Mouse (Mus musculus) thymus, postnatal 25 days (tissue): ENCODE data around the gene Ctnnd2.

Experiments used
- DNase-seq: peaks from one replicate; pipeline ENCODE4 v3.0.0; 2022

Gene Ctnnd2

DNA sequence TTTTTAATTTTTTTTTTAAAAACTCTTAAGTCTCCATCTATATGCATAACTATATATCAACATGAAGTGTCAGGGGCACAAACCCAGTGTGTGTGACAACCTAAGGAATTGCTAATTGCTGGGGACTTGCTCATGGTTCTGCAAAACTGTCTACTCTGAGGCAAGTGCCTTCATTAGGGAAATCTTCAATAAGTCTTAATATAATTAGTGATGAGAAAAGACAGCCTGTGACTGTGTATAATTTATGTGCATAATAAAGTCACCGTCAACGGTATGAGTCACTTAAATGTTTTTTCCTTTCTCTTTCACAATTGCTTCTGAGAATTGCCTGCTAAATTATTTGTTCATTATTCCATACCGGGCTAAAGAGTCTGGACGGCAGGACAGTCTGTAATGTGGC, 228.7 kb downstream of the Ctnnd2 start:
- DNase-seq, result no peak

DNA sequence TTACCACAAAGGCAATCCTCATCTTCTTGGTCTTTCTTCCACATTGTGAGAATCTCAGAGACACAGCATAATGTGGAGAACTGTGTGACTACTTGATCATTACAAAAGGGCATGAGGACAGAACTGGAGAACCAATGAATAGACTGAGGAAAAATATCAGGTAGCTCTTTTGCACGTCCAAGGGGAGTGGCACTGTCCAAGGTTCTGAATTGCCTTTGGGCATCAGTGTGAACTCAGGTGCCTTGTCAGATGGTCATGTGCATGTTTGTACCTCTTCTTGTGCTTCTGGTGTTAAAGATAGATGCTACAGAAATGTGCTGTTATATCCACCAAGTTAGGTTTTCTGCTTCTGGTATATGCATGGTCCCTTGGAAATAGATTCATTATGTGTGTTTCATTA, 233.9 kb downstream of the Ctnnd2 start:
- no peak for DNase-seq

DNA sequence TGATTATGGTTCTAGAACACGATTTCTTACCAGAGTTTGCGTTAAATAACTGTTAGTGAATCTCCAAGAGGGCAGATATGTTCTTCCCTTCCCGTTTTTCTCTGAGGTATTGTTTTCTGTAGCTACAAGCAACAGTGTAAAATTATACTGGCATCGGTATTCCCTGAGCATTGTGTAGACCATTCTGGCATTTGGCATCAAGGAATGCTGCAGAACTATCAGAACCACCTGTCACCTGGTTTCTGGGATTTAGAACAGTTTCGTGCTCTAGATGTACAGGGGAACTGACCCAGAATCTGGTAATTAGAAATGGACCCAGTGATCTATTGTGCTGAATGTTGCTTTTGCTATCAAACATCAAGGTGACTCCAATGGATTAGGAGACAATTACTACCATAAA, 250.8 kb downstream of the Ctnnd2 start:
- no peak for DNase-seq

DNA sequence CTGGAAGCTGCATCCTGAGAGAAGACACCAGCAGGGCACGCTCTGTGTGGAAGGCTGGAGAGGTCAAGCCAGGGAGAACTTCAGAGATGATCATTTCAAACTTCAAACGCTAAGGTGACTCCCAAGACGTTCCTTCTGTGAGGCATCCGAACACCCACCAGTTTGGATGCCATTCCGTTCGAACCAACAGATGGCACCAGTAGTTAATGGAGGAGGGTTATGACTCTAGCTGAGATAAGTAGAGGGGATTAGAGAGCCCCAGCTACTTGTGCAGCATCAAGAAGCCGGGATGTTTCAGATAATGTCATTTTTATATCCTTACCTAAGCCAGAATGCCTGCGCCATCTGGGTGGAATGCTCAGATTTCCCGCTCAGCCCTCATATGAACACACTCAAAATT, 251.9 kb downstream of the Ctnnd2 start:
- no peak for DNase-seq

DNA sequence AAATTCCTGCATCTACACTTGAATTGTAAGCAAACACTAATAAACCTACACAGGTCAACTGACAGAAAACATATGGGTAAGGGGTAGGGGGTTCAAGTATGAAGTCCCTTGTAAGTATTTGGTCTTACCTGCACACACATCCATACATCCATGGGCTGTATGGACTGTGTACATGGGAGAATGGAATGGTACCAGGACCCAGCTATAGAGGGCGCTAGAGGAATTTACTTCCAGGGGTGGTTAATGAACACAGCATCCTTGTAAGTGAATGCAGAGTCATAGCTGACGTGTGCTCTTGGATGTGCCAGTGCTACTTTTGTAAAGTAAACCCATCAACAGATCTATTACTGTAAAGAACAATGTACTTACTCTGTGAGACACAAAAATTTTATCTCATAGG, 254.9 kb downstream of the Ctnnd2 start:
- DNase-seq, result peak; percentile 6

DNA sequence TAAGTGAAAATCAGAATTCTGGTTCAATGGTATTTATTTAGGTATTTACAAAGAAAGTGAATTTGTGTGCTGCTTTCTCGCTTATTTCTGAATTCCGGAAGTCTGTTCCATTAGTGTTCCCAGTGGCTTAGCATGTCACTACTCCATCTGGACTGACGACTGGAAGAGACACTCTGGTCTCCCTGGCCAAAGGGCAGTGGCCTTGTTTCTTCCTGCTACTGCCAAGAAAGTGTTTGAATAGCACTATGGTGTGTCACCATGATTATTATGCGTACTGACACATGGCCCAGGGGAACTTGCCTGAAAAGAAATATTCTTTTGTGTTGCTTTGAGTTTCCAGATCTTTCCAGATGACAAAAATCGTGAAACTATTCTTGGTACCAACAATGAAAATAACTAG, 266.7 kb downstream of the Ctnnd2 start:
- no peak for DNase-seq

DNA sequence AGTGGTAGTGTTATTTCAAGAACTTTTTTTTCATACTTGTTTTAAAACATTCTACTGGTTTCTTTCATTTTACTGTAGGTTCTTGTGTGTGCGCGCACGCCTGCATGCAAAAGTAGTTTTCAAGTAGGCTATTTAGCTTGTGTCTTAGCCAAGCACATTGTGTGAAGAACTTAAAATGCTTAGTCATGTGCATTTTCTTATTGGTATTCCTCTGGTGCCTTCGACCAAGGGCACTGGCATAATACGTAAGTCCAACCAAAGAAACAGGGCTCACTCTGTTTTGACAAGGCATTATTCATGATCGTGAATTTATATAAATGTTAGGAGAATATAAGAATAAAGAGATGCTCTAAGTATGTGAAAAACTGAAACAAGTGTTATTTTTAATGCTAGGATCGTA, 278.4 kb downstream of the Ctnnd2 start:
- no peak for DNase-seq

DNA sequence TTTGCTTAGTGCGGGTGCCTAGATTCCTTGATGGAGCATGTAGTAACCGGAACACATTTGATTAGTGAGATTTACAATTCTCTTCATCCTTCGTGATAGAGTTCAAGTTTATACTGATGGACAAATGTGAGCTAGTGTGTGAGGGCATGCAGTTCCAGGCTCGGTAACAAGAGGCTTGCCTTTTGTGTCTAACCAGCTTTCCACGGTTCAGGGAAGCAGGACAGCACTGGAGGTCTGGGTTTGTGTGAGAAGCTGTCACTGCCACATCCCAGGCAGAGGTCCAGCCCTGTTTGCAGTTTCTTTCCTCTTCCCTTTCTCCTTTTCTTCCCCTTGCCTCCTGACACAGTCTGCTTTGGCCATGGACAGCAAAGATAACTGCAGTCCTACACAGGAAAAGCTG, 279.5 kb downstream of the Ctnnd2 start:
- no peak for DNase-seq

DNA sequence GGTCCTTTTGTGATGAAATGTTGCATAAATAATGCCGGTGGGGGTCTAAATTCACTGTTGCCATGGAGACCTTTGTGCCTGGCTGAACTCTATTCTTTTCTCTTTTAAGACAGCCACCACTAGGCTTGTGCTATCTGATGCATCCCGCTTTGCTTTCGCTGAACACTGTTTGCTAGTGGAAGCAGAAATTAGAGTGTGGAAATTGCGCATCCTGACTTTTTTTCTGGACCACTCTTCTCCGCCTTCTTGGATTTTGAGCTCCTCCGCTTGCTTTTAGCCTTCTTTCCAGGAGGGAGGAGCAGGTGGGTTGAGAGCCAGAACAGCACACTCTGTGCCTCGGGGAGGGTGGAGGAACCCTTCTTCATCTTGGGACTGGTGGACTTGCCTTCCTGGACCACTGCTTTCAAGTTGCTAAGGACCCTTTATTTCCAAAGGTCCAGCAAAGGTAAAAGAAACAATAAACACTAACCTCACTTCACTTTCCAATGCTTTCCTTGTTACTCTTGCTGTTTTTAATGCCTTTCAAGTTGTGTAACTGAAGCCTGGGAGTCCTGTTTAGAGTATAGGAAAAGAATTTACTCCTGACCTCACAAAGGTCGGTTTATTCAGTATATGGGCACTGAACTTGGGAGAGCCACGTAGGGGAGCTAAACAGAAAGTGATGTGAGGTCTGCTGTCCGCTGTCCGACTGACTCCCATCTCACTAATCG, 285.3 kb downstream of the Ctnnd2 start:
- no peak for DNase-seq

DNA sequence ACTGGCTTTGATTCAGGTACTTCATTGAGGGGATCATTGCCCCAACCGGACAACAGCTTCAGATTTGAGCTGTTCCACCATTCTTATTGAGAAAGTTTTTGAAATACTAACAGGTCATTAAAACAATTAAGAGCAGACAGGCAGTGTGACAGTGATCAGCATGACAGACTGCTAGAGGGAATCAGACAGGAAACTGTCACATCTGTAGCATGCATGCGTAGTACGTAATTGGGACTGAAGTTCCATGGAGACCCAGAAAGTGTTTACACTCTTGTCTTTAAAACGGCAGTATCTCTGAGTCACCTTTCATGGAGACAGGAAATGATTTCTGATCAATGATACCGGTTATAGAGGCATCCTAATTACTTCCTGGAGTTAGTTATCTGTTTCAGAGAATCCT, 286.3 kb downstream of the Ctnnd2 start:
- DNase-seq, result no peak

DNA sequence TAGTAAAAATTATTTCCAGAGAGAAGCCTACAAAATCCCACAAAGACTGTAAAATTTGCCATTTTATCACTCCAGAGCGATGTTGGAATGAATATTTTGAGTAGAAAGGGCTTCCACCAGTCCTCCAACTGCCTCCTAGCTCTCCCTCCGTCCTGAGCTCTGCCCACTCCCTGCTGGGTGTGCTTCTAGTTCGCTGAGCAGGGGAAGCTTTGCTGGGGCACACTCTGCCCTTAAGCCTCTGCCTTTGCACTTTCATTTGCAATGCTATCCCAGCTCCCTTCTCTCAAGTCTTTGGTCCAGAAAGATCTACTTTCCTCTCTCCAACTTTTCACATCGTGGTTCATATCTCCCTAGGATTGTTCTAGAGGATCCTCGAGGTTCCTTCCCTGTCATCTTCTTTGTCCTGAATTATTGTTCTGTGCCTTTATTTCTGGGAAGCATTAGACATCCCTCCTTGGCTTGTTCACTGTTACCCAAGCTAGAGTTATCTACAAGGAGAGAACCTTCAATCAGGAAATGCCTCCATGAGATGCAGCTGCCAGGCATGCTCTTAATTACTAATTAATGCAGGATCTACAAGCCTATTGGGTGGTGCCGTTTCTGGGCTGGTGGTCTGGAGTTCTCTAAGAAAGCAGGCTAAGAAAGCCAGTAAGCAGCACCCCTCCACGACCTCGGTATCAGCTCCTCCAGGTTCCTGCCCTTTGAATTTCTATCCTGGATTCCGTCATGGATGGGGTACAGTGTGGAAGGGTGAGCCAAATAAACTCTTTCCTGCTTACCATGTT, 288.1 kb downstream of the Ctnnd2 start:
- DNase-seq, result no peak

DNA sequence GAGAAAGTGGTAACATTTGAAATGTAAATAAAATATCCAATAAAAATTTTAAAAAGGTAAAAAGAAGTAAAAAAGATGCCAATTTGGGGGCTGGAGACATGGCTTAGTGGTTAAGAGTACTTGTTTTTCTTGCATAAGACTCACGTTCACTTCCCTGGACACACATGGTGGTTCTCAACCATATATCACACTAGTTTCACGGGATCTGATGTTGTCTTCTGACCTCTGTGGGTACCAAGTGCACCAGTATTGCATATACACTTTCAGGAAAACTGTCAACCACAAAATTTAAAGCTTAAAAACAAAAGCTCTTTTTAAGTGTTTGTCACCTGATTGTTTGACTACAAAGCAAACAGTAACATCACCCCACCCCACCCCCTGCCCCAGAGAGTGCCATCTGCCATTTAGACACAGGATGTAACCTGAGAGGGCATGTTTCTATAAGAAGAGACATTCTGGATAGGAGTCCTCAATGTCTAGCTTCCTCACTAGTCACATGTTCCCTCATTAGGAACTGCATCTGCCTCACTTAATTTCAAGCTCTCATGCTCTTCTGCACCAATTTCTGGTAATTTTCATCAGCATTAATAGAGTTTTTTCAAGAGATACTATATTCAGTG, 290.5 kb downstream of the Ctnnd2 start:
- DNase-seq, result no peak

DNA sequence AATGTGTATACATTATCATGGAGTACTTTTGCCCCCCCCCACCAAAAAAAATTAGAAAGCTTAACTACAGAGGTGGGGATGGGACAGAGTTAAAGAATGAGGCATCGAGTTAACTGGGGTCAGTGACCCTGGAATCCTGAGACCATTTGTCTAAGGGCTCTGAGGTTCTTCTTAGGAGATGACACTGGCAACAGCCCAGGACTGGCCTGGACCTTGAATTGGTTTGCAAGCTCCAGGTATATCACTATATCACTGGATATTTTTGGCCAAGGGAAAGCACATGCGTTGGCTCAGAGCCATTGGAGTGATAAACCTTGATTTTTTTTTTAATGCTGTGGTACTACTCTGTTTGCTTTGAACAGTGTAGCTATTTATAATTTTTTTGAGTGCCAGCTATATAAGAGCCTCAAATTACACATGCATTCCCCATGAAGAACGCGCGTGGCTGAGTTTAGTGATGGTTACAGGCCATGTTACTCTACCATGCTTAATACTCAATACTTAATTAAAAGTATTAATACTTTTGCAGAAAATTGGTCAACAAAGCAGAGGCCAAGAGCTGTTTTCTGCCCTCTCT, 291.2 kb downstream of the Ctnnd2 start:
- DNase-seq, result no peak

DNA sequence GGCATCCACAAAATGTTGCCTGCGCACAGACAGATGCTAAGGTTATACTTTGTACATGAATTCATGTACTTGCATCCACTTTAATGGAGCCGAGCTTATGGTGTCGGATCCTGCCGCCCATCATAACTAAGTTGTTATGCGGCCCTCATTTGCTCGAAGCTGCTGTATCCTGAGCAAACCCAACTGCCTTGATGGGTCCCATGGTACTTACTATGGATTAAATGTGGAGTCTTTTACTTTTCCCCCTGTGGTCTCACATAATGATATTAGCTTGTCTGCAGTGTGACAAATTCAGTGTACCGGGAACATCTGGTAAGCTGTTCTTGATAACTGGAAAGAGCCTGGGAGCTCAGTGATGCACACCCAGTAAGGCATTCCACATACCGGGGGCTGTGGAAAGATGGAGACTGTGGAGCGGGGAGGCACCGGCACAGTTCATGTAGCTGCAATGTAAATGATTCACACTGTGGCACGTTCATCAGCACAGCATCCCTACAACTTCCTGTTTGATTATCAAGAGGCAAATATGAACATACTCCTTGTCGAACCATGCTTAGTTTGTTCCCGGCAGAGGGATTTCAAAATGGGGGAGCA, 294.7 kb downstream of the Ctnnd2 start:
- DNase-seq, result no peak

DNA sequence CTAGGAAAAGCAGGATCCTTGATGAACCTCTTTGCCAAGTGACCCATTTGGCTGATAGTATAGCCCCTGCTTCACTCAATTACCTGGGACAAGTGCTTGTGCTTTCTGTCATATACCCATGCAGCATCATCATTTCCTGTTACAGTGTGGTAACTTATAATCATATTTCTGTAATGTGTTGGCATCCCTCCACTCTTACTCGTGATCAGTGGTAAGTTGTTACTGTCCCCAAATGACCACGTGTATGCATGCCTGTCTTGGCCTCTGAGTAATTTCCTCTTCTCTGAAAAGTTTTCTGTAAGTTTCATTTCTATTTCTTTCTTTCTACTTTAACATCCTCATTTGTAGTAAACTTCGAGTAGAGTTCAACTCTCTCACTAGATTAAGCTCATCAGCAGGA, 296.4 kb downstream of the Ctnnd2 start:
- no peak for DNase-seq

DNA sequence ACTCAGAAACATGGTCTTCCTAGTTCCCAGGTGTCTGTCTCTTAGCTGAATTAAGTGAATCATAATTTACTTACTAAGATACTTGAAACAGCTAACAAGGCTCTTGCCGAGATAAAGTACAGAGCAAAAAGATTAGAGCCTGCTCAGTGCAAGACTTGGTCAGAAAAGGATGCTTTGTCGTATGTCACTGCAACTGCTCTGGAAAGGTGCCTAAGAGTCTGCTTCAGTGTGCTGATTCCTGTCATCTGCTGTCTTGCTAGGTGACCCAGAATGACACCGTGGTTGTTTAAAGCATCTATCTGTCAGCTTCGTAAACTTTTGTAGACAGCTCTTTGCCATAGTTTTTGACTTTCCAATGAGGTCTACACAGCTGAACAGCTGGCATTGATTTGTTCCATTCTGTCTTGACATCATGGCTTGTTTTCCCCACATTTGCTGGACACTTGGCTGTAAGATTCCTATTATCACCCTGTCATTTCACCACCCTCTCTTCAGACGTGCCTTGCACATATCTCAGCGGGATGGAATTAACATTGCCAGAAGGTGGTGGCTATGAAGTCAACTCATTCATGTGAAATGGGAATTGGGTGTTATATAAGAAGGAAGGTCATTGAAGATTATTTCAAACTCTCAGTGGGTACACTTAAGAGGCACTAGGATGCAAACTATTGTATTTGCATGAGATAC, 299.0 kb downstream of the Ctnnd2 start:
- no peak for DNase-seq

DNA sequence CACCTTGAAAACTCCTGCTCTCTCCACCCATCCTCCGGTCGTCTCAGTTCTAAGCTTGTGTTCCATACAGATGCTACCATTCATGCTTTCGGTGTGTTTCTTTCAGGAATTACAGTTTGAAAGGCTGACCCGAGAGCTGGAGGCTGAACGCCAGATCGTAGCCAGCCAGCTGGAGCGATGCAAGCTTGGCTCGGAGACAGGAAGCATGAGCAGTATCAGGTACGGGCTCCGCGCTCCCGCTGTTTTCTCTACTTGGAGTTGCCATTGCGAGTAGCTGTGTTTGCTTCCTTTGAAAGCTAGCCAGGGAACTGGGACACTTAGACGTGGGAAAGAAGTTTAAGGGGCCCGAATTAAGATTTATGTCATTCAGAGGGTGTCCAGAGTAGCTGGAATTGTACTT, 308.3 kb downstream of the Ctnnd2 start:
- DNase-seq, result no peak

DNA sequence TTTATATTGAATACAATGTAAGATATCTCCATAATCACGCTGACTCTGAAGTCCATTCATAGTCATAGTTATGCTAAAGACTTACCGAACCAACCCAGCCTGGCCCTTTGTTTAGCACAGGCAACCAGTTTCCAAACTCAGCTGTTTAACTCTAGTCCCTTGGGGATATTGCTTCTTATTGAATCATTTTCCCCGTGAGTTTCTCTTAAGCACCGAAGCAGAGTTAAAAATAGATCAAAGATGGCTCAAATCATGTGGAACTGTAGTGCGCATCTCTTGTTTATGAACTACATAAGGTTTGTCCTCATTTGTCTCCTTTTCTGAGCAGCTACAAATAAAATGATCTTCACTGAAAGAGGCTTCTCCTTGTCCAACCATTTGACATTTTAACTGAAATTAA, 334.1 kb downstream of the Ctnnd2 start:
- DNase-seq, result no peak

DNA sequence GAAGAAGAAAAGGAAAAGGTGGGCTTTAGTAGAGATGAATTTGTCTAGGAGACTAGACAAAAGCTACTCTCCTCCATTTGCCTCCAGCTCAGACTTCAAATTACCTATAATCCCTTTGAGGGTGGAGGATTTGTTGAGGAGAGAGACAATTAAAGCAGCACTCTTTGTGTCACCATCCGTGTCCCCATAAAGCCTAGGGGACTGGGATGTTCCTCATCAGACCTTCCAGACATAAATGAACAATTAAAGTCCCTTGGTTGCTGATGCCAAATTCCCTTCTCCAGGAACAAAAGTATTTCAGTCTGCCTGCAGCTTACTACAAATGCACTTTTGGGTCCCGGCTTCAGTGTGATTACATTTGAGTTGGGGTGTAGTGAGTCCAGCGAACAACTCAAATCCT, 340.1 kb downstream of the Ctnnd2 start:
- DNase-seq, result no peak

DNA sequence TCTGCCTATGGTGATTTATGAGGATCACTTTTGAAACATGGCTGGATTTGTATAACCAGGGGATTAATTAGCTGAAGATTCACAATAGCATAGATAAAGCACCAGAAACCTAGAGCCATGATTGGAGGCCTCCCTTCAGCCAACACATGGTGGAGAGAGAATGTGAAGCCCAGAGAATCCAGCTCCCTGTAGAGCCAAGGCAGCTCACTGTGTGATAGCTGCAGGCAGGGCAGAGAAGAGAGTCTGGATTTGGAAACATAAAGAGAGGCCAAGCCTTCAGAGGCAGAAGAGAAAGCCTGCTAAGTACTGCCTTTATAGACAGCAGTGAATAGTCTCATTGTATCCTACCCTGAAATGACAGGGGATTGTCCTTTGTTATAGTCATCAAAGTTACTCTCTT, 340.7 kb downstream of the Ctnnd2 start:
- DNase-seq, result no peak

DNA sequence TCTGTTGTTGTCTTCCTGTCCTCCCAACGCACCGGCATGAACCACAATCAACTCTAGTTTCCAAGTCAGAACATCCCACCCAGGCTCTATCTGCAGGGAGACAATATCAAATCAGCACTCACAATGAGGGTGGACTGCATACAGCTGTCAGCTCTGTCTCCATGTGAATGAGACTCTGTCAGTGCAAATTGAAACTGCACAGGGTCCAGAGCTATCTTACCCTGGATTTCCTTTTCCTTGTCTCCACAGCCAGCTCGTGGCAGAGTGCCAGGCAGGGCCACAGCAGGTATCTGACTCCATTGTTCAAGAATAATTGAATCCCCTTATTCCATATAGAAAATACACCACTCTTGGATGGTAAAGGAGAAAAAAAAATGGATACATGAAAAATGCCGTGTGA, 343.0 kb downstream of the Ctnnd2 start:
- DNase-seq, result no peak

DNA sequence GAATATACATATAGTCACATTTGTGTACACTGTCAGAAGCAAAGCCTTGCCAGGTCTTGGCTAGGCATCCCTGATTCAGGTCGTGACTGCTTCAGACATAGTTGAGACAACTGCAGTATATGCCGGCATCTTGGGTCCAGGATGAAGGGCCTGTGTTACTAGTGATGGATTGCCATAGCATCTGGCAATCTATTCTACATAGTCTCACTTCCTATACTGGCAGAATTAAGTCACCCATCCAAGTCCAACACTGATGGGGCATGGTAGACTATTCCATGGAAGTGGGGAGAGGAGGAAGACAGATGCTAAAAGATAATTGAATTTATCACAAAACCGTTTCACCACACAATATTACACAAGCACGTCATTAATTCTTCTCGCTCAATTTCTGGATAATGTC, 369.1 kb downstream of the Ctnnd2 start:
- DNase-seq, result no peak

DNA sequence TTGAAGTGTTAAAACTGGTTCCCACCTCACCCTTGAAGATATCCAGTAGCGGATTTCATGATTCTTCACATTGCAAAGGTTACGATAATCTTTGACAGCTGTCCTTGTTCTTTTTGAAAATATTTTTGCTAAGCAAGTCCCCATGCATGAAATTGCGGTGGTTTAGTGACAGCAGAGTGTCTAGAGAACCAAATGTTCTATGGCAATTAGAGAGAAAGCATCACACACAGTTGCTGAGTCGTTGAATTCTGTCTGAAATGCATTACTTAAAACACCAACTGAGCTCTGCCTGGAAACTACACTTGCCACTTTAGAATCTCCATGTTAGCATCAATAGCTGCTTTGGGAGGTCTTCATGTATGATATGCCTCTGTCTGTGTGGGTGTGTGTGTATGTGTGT, 375.9 kb downstream of the Ctnnd2 start:
- DNase-seq, result no peak
